Mouse (Mus musculus) liver, postnatal 0 days (tissue): ENCODE data around the gene Polr1c.

Source experiments
- CTCF ChIP-seq: sonication (generic); IDR thresholded peaks from 2 replicates; pipeline ENCODE4 v1.5.1; 2016; ENCODE audit warnings: antibody characterized with exemption, low read depth
- EP300 ChIP-seq: IDR thresholded peaks from 2 replicates; pipeline ENCODE4 v1.6.1; 2016; ENCODE audit warnings: antibody characterized with exemption, low read depth, mild to moderate bottlenecking

DNA sequence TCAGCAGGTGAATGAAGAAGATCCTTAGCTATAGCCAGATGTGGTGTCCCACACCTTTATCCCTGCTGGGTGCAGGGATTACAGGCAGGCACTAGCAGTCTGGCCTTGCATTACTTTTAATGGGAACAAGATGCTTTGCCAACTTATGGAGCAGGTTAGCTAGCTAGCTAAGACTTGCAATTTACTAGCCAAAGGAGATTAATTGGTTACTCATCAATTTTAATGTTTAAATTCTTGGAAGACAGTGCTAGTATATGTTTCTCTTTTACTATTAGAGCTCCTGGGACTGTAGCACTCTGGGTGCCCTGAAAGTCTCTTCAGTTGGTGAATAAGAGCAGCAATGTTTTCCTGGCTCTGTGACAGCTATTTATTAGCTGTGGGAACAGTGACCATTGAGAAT lies 41.2 kb downstream of the Polr1c start:
- no peak for TF ChIP-seq CTCF
- no peak for TF ChIP-seq EP300
